In genomic region chr10:71058616-71059247, GRCm38 (mm10) we compare ENCODE assay signal across 9 mouse cellular contexts.
A peak's percentile ranks its signal among the peaks of the same experiment; 100 is the strongest.
DNase-seq lines count a peak whose midpoint lies in the region; ATAC-seq and TF ChIP-seq lines count a peak whose summit lies in the region.
"Had no signal": no experiment of that assay in that cellular context is flagged by ENCODE, and none has a peak within 500 bp of the region (broad histone marks: within the 10 kb centered on the region; RNA-seq: fewer than 3 reads in every experiment).

No protein-coding gene starts in this region.

- H3K4me3 ChIP-seq in intestine, postnatal 0 days (ENCODE audit: low read depth, low read length), result no peak overlapping the region

- no peak overlapping the region for H3K27ac ChIP-seq in intestine, postnatal 0 days (ENCODE audit: low read depth, low read length)
- H3K27ac ChIP-seq: liver, embryonic 14.5 days had no signal

- no peaks in the 10 kb centered on the region for H3K36me3 ChIP-seq in intestine, postnatal 0 days (ENCODE audit: control insufficient read depth, insufficient read depth)

- DNase-seq in 3T3-L1 (ENCODE audit: low read depth, low spot score), result peak; percentile 84
- DNase-seq in adrenal gland, adult 2 months, result peak; percentile 73
- DNase-seq in gastrocnemius, postnatal 4 days (ENCODE audit: low spot score in 2 of 2), result peak; percentile 36 to 57
- DNase-seq in lung, postnatal 36 days, result peak; percentile 88
- no peak for DNase-seq in right cerebral cortex, postnatal 4 days
- no peak for DNase-seq in cerebellum, adult 11-12 months

- no peak for TF ChIP-seq CTCF in intestine, postnatal 0 days (IDR thresholded peaks at IDR 0.05; ENCODE audit: low read depth)

- H3K4me1 ChIP-seq in intestine, postnatal 0 days (replicated peaks; ENCODE audit: control insufficient read depth, insufficient read depth, low read length), result no peaks in the 10 kb centered on the region

- 0 out of 2 replicates have a peak overlapping the region, but pooled peaks have one; percentile 1 for H3K4me2 ChIP-seq in intestine, postnatal 0 days (replicated peaks; ENCODE audit: low read depth)

- ATAC-seq in intestine, postnatal 0 days, result no peak
- no peak for ATAC-seq in erythroid progenitor cell, adult 5-6 weeks (replicated peaks; ENCODE audit: low FRiP score, poor library complexity, severe bottlenecking)

- 23% methylated on average over 14 of the region's 14 CpGs for WGBS in intestine, postnatal 0 days

- no peak overlapping the region for H3K9ac ChIP-seq in intestine, postnatal 0 days (ENCODE audit: low read depth, low read length)
- H3K9ac ChIP-seq: liver, embryonic 14.5 days had no signal

- H3K27me3 ChIP-seq in intestine, postnatal 0 days (replicated peaks; ENCODE audit: control insufficient read depth, insufficient read depth, low read length), result no peaks in the 10 kb centered on the region

- no peaks in the 10 kb centered on the region for H3K9me3 ChIP-seq in intestine, postnatal 0 days (ENCODE audit: control insufficient read depth)

Comparison
In these comparisons a context has a peak if more than half of its experiments do, and no peak if none do; other contexts are left out.
1. DNase-seq: peak in 3T3-L1 (single experiment), adrenal gland, adult 2 months (single experiment), gastrocnemius, postnatal 4 days (2 of 2) and lung, postnatal 36 days (single experiment); none in right cerebral cortex, postnatal 4 days (single experiment) and cerebellum, adult 11-12 months (single experiment).